Mouse (Mus musculus): Measurements from ENCODE around the gene Apex2.

The Apex2 gene

DNA sequence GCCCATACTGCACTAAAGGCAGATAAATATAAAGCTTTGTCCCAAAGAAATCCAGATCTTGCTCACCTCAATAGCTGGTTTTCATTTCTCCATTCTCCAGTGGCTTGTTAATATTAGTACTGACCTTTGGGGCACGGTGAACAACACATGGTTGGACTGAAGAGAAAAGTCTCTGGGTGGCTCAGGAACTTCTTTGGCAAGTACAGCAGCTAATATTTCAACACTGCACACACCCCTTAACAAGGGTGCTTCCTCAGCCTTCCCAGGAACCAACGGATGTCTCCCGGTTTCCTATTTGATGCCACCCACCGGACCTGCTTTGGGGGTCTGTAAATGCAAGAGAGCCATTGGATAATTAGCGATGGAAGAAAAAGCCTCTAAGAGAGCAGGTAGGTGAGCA, at the start of gene Apex2:
Apex2 (minus strand) TSS at position 173 of the 400 bp plus-strand sequence.
- no peak for DNase-seq (ENCODE audit: low read depth, low spot score)

GRCm38 (mm10) chrX:150636421-150636820, 46.8 kb upstream of the Apex2 start:
- DNase-seq (ENCODE audit: low read depth, low spot score) = no peak

DNA sequence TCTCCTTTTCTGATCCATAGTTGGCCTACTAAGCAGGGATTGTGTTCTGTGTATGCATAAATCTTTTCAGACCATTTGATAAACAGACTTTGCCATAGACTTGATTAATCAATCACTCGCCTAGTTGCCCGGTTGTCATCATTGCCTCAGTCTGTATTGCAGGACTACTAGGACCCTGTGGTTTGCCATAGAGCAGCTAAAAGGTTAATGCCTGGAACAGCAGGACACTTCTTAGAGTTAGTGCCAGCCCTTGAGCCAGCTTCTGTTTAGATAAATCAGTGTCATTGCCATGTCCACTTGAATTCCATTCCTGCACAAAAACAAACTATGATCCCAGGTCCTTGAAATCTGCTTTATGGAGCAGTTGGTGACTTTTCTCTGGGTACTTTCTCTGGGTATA, 9.2 kb upstream of the Apex2 start:
- DNase-seq (ENCODE audit: low read depth, low spot score) = no peak

- DNase-seq (ENCODE audit: low read depth, low spot score) = no peak
Observed at GRCm38 (mm10) chrX:150595016-150595760, 5.5 kb upstream of the Apex2 start.

DNA sequence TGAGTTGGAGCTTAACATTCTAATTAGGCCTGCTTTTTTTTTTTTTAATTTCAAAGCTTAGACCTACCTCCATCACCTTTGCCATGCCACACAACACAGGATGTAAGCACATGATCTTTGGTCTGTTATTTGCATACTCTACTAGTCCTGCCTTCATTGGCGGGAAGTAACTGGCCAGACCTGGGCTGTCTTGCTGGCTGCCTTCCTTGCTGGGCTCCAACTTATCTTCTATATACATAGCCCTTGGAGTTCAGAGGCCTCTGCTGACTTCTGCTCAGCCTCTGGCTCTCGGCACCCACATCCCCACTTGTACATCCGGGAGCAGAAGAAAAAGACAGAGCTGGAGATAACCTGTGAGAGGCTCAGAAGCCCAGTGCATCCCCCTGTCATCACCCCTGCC, 4.5 kb upstream of the Apex2 start:
- no peak for DNase-seq (ENCODE audit: low read depth, low spot score)

DNA sequence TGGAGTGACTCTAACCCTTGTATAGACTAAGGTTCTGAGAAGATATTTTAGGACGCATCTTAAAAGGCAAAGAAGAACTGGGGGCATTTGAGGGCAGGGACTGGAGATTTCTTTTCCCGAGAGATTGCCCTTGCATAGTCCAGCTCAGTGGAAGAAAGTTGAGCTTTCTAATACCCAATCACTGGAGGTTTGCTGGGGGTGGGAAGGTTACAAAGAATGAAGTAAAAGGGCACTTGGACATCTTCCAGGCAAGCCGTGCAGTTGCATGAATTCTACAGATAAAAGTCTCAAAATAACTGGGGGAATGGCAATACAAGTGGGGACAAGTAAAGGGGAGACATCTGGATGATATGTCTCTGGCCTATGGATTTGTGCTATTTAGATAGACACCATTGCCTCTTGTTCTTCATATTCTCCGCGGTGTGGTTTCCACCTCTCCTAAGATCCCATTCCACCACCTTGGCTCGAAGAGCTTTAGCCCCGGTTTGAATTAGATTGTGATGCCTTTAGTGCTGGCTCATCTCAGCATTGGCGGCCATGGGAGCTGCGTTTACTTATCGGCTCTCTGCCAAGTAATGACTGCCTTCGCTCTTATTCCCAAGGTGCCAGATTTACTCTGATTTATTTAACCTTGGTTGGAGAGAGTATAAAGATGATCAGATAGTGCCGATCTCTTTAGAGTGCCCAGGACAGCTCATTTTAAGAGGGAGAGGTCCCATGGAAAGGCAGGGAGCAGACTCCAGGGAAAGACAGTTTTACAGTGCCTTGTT, 3.8 kb upstream of the Apex2 start:
- DNase-seq (ENCODE audit: low read depth, low spot score) = no peak

GRCm38 (mm10) chrX:150588023-150588764, 1.5 kb downstream of the Apex2 start, which contains the start of gene Pfkfb1:
TSS of gene Pfkfb1 (plus strand) at chrX:150588229.
- DNase-seq (ENCODE audit: low read depth, low spot score) = peak; percentile 59

DNA sequence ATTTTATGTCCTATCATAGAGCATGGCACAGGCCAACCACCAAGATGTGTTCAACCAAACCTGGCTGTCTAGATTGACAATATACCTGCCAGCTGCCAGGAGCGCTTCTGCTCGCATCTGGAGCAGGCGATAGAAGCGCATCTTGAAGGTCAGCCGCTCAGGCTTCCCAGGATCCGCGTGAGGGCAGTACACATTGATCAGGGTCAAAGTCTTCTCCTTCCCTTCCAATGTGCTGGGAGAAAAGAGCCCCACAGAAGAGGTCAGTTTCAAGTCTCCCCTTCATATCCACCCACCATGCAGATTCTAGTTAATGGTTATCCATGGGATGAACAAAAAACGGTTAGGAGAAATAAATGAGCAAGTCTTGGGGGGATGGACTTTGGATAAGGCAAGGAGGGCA, 4.6 kb downstream of the Apex2 start:
- DNase-seq (ENCODE audit: low read depth, low spot score) = no peak

- no peak for DNase-seq (ENCODE audit: low read depth, low spot score)
Observed at GRCm38 (mm10) chrX:150581921-150582320, 7.7 kb downstream of the Apex2 start.

GRCm38 (mm10) chrX:150564644-150565357, 24.9 kb downstream of the Apex2 start:
- no peak for DNase-seq (ENCODE audit: low read depth, low spot score)

DNA sequence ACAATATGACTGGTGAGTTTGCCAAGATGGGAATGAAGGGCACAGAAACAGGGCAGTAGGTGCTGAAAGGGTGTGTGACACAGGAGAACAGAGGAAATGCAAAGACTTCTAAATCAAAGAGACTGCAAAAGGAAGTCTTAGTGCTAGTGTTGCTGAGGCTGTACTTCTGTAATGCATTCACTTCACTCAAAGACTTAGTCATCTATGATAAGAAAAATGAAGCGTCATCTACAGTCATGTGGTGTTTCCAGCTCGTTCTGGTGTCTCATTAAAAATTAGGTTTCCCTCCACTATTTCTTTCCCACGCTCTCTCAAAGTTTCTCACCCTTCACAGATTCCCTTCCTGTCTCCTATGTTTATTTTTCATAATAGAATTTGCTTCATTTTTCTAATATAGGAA, 35.6 kb downstream of the Apex2 start:
- DNase-seq (ENCODE audit: low read depth, low spot score) = no peak

DNA sequence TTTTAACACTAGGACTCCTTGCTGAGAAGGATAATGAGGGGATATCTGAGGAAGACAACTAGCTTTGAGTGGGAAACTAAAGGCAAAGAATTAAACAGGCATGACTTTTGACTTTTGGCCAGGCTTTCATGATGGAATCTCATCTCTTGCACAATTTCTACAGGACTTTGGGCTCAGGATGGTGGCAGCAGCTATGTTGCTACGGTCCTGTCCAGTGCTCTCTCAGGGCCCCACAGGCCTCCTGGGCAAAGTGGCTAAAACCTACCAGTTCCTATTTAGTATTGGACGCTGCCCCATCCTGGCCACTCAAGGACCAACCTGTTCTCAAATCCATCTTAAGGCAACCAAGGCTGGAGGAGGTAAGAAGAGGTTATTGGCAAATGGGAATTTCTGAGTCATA, 37.7 kb downstream of the Apex2 start:
- no peak for DNase-seq (ENCODE audit: low read depth, low spot score)

- no peak for DNase-seq (ENCODE audit: low read depth, low spot score)
Observed at GRCm38 (mm10) chrX:150549639-150550038, 40.0 kb downstream of the Apex2 start.

- DNase-seq (ENCODE audit: low read depth, low spot score) = no peak
Observed at GRCm38 (mm10) chrX:150547239-150547638, 42.4 kb downstream of the Apex2 start, which contains the start of gene Alas2. TSS of gene Alas2 (plus strand) at chrX:150547375.

DNA sequence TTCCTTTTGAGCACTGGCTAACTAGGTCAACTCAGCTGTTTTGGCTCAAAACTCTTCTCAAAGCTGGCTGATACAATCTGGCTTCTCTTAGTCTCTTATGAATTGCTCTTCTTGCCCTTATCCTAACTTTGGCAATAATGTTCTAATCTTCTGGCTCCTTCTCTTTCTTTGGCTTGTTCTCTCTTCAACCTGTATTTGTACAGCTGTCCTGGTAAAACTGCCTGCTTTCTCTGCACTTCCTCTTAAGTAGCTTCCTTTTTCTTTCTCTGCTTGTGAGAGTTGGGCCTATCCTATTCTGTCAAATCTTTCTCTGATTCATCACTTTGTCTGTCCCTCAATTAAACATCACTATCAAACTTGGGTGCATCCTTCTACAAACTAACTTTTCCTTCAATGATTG, 48.0 kb downstream of the Apex2 start:
- DNase-seq (ENCODE audit: low read depth, low spot score) = no peak

DNA sequence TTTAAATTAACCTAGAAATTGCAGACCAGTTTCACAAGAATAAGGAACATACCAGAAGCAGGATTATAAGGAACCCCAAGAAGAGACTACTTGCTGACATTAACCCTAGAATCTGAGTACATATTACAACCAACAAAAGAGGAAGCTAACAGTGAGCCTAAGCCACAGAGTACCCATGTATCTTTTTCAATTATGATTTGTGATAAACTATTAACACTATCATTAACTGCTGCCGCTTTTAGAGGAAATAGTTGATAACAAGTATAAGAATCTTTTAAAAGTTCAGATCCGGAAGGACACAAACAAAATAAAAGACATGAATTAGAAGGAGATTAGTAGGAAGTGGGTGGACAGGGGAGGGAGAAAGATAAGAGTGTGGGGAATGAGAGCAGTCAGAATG, 49.6 kb downstream of the Apex2 start:
- DNase-seq (ENCODE audit: low read depth, low spot score) = no peak

- DNase-seq (ENCODE audit: low read depth, low spot score) = no peak
Observed at GRCm38 (mm10) chrX:150516477-150516876, 73.2 kb downstream of the Apex2 start.

DNA sequence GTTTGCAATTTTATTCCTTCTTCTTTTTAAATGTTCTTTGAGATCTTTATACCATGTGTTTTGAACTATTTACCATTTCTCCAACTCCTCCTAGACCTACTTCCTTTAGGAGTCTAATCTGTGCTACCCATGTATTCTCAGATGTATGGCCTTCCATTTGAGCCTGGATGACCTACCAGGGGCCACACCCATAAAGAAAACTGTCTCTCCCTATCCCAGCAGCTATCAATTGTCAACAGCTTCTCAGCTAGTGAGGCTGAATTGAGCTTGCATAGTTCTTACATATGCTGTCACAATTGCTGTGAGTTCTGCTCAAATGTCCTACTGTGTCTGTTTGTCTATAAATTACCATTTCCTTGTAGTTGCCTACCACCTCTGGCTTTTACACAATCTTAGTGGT, 73.7 kb downstream of the Apex2 start:
- DNase-seq (ENCODE audit: low read depth, low spot score) = no peak

DNA sequence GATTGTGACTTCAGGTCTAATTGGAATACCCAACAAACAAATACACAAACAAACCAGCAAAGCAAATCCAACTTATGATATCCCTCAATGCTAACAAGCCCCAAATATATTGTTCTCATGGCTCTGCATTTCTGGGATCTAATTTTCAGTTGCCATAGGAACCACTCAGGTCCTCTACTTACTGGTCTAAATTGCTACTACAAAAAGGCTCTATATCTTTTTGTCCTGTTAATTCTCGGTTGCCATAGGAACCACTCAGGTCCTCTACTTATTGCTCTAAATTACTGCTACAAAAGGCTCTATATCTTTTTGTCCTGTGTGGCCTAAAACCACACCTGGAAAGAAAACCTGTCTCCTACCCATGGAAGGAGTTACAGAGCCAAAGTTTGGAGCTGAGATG, 75.5 kb downstream of the Apex2 start:
- no peak for DNase-seq (ENCODE audit: low read depth, low spot score)

GRCm38 (mm10) chrX:150511274-150511673, 78.4 kb downstream of the Apex2 start:
- DNase-seq (ENCODE audit: low read depth, low spot score) = no peak

DNA sequence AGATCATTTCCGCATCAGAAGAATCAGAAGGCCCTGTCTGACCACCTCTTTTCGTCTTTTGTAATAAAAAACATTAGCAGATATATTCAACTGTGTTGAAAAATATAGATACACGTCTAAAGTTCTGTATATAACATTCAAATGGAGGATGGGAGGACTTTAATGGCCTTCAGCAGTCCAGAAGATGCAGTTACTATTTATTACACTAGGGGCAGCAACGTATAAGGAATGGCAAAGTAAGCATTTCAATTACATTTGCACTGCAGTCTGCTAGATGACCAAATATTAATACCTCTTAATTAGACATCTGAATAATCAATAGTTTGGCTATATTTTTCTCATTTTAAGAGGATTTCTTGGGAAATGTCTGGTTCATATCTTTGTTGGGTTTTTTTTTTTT, 79.0 kb downstream of the Apex2 start:
- peak; percentile 20 for DNase-seq (ENCODE audit: low read depth, low spot score)

GRCm38 (mm10) chrX:150508696-150509095, 81.0 kb downstream of the Apex2 start:
- DNase-seq (ENCODE audit: low read depth, low spot score) = no peak

Data from embryo, embryonic 11.5 days (tissue).